Mouse (Mus musculus): ENCODE data around the gene Adra2a.
A peak's percentile ranks its signal among the peaks of the same experiment; 100 is the strongest.

The Adra2a gene

DNA sequence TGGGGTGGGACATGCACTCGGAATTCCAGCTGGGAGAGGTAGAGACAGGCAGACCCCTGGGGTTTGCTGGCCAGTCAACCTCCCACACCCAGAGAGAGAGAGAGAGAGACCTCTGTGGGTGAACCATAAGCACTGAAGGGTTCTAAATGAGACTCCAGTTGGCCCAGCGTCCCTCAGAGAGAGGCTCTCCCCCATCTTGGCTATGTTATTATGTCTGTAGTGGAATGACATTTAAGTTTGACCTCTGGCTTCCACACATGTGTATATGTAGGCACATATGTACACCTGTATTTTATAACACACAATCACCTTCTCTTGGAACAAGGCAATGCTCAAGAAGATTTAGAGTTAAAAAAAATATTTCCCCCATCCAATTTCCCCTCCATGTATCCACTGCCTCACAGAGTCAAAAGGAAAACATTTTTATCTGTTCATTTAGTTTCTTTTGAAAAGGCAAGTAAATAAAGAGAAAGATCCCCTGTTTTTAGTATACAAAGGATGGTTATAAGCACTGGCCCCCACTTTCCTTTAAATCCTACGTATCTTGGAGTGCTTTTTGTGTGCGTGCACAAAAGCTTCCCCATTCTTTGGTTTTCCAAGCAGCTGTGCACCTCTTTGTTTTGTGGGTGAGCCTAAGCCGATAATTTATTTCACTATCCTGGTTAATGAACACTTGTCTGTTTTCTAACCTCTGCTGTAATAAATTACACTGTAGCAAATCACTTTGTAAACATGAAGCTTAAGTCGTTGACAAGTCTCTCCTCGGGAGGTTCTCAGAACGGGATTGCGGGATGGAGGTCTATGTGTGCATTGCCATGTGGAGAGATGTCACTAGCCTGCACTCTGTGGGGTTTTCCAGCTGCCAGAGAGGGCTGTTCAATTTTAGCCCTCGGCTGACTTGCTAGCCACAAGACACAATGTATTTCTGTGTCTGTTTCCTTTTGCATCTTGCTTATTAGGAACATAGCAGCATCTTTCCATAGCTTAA, 32.7 kb downstream of the Adra2a start:
- DNase-seq (ENCODE audit: low spot score) = no peak

- peak; percentile 24 for DNase-seq (ENCODE audit: low spot score)
These were observed 37.4 kb downstream of the Adra2a start for GRCm38 (mm10) chr19:54081303-54081702.

- no peak for DNase-seq (ENCODE audit: low spot score)
These were observed 37.8 kb downstream of the Adra2a start for GRCm38 (mm10) chr19:54081716-54082165.

- DNase-seq (ENCODE audit: low spot score) = no peak
These were observed 43.4 kb downstream of the Adra2a start for GRCm38 (mm10) chr19:54087319-54087718.

DNA sequence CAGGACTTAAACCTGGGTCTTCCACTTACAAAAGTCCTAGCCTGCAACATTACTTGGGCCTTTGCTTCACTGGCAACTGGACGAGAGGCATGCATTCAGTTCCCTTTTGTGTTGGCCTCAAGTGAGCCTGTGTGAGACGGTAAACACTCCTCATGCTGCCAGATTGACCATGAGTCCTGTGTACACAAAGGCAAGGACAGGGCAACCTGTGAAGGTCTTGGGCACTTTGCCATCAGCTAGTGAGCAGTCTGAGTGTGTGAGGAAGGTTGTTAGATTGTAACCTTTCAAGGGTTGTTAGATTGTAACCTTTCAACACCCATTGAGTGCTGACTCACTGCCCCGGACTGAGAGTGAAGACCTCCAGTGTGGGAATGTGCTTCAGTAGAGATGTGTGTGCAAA, 49.6 kb downstream of the Adra2a start:
- peak; percentile 51 for DNase-seq (ENCODE audit: low spot score)

GRCm38 (mm10) chr19:54095716-54096115, 51.8 kb downstream of the Adra2a start:
- no peak for DNase-seq (ENCODE audit: low spot score)

DNA sequence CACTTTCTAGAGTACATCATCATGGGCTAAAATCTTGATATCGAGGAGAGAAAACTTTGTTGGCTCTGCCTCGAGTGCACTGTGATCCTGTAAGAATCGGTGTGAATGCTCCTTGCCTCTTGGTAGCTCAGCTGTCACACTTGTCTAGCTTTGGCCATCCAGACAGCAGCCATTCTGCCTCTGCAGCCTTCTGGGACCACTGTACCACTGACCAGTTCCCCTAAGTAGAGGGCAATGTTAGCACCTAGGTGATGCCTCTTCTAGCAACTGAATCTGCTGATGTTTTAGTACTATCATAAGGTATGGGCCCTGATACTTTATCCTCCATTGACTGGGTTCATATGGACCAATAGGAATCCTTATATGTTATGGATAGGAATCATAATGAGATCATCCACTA, 54.4 kb downstream of the Adra2a start:
- DNase-seq (ENCODE audit: low spot score) = no peak
